Mouse (Mus musculus): Measurements from ENCODE around the gene Smg6. TPM values are rescaled to one million over a fixed set of nuclear protein-coding genes. Genes with fewer than 3 reads are reported as not detected.

Smg6 gene
- polyA plus RNA-seq, 1 experiment from 2014 or later, result 11.9 TPM

DNA sequence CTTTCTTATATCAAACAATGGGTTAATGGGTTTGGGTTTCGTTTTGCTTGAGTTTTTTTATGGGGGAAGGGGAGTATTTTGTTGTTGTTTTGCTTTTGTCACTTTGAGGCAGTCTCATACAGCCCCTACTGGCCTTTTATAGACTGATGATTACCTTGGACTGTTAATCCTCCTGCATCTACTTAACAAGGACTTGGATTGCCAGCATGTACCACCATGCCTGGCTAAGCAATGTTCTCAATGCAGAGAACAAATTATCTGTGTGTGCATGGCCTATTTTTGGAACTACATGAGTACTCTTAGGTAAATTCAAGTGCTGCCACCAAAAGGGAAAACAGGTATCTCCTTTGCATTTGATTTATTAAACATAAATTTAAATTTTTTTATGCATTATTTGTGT, 157.4 kb downstream of the Smg6 start:
- Histone ChIP-seq H3K27ac (no peak overlapping the region), H3K4me2 (ENCODE audit: low read length) (no peak overlapping the region), H3K4me3 (replicated peaks; ENCODE audit: low read depth, low read length) (no peak overlapping the region), H3K9ac (ENCODE audit: low read depth, low read length) (no peak overlapping the region), H3K4me1 (replicated peaks; ENCODE audit: insufficient read depth, low read length) (no peaks in the 10 kb centered on the region), H3K9me3 (replicated peaks; ENCODE audit: low read length) (no peaks in the 10 kb centered on the region), H3K36me3 (ENCODE audit: insufficient read depth, low read length) (0 out of 2 replicates have a peak, but pooled peaks cover 4% of the 10 kb centered on the region), H3K27me3 (ENCODE audit: insufficient read depth, low read length) (no peaks in the 10 kb centered on the region)
- WGBS, result 44% methylated on average over 1 of the region's 1 CpGs
- TF ChIP-seq CTCF (IDR thresholded peaks at IDR 0.05; ENCODE audit: low read depth), result no peak
- ATAC-seq (replicated peaks; ENCODE audit: low FRiP score, low read depth) (no peak), DNase-seq (ENCODE audit: low spot score) (no peak)

DNA sequence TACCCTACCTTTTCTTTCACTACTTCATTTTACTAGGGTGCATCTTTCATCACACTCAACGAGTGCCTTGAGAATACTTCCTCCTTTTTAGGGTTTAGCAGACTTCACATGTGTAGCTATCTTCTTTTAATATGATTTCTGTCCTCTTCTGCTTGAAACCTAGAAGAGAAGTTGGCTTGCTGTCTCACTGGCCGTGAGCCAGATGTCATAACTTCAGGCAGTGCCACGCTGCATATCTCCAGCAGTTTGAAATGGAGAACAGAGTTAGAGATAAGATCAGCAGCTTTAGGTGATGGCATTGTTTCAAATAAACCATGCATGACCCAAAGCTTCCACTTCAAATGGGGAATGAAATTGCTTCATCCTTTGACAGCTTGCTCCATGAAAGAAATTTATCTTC, 166.5 kb downstream of the Smg6 start:
- no peak for ATAC-seq (replicated peaks; ENCODE audit: low FRiP score, low read depth)
- Histone ChIP-seq H3K4me2 (ENCODE audit: low read length) (no peak overlapping the region), H3K9me3 (replicated peaks; ENCODE audit: low read length) (no peaks in the 10 kb centered on the region), H3K9ac (ENCODE audit: low read depth, low read length) (no peak overlapping the region), H3K4me1 (replicated peaks; ENCODE audit: insufficient read depth, low read length) (0 out of 2 replicates have a peak, but pooled peaks cover 4% of the 10 kb centered on the region), H3K27me3 (ENCODE audit: insufficient read depth, low read length) (no peaks in the 10 kb centered on the region), H3K27ac (no peak overlapping the region), H3K4me3 (replicated peaks; ENCODE audit: low read depth, low read length) (no peak overlapping the region), H3K36me3 (ENCODE audit: insufficient read depth, low read length) (no peaks in the 10 kb centered on the region)
- no peak for TF ChIP-seq CTCF (IDR thresholded peaks at IDR 0.05; ENCODE audit: low read depth)
- no peak for DNase-seq (ENCODE audit: low spot score)
- 37% methylated on average over 3 of the region's 3 CpGs for WGBS

DNA sequence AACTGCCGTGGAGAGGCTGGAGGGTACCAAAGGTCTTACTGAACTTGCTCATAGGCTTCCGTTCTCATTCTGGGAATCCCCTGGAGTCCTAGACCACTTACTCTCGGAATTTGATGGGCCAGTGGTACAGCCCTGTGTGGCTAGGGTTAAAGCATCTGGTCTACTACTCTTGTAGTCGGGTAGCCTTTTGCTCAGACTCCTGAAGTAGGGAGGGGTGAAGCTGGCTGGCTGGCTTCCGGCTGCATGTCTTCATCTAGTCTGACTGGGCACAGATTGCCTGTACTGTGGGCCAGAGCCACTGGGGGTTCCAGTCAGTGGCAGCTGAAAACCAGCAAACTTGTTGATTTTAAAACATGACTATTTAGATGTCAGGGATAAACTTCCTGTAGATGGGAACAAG, 167.0 kb downstream of the Smg6 start:
- no peak overlapping the region for H3K4me2 ChIP-seq (ENCODE audit: low read length)
- no peaks in the 10 kb centered on the region for H3K27me3 ChIP-seq (ENCODE audit: insufficient read depth, low read length)
- no peak overlapping the region for H3K4me3 ChIP-seq (replicated peaks; ENCODE audit: low read depth, low read length)
- 49% methylated on average over 5 of the region's 5 CpGs for WGBS
- no peak overlapping the region for H3K9ac ChIP-seq (ENCODE audit: low read depth, low read length)
- no peaks in the 10 kb centered on the region for H3K36me3 ChIP-seq (ENCODE audit: insufficient read depth, low read length)
- no peak for ATAC-seq (replicated peaks; ENCODE audit: low FRiP score, low read depth)
- no peak for TF ChIP-seq CTCF (IDR thresholded peaks at IDR 0.05; ENCODE audit: low read depth)
- peak overlapping the region; percentile 38; the same call in 1 of the 2 replicates for H3K27ac ChIP-seq
- 0 out of 2 replicates have a peak, but pooled peaks cover 4% of the 10 kb centered on the region for H3K4me1 ChIP-seq (replicated peaks; ENCODE audit: insufficient read depth, low read length)
- DNase-seq (ENCODE audit: low spot score), result peak; percentile 62
- H3K9me3 ChIP-seq (replicated peaks; ENCODE audit: low read length), result no peaks in the 10 kb centered on the region

DNA sequence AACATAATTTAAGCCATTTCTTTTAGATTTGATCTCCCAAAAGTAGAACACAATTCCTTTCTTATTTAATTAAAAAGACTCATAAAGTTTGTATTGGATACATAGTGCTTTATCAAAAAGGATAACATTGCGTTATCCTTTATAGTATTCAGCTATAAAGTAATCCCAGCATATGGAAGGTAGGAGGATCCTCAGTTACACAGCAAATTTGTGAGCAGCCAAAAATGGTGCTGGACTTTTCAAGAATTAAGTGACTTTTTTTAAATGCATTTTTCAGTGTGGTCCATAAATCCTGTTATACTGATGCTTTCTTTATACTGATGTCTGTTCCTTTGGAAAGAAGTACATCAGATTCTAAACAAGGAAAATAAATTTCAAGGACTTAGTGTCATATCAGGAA, 169.1 kb downstream of the Smg6 start:
- ATAC-seq (replicated peaks; ENCODE audit: low FRiP score, low read depth), result no peak

DNA sequence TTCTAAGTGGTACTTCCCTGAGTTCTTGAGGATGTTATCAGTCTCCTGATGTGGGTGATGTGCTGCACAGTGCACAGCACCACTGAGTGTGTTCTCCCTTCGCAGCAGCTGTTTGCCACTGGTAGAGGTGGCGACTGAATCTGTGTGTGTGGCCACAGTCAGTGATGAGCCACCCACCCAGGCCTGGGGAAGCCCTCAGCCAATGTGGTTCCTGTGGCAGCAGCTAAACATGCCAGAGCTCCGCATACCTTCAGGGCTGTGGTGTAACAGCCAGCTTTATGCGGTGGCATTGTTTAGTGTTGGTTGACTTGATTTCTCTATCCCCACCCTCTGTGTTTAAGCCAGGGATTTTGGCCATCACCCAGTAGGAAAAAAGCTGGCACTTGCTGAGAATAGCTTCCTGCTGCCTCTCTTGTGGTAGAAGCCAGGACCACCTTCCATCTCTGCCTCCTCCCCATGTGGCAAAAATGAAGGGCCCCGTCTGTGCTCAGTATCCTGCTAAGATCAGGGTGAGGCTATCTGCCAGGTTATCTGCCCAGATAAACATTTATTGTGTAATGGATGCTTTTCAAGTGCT, 177.2 kb downstream of the Smg6 start:
- WGBS, result 73% methylated on average over 5 of the region's 5 CpGs
- DNase-seq (ENCODE audit: low spot score), result no peak
- H3K4me2 ChIP-seq (ENCODE audit: low read length), result no peak overlapping the region
- no peaks in the 10 kb centered on the region for H3K9me3 ChIP-seq (replicated peaks; ENCODE audit: low read length)
- no peak overlapping the region for H3K9ac ChIP-seq (ENCODE audit: low read depth, low read length)
- no peaks in the 10 kb centered on the region for H3K27me3 ChIP-seq (ENCODE audit: insufficient read depth, low read length)
- H3K4me1 ChIP-seq (replicated peaks; ENCODE audit: insufficient read depth, low read length), result no peaks in the 10 kb centered on the region
- H3K36me3 ChIP-seq (ENCODE audit: insufficient read depth, low read length), result no peaks in the 10 kb centered on the region
- no peak overlapping the region for H3K4me3 ChIP-seq (replicated peaks; ENCODE audit: low read depth, low read length)
- ATAC-seq (replicated peaks; ENCODE audit: low FRiP score, low read depth), result no peak
- TF ChIP-seq CTCF (IDR thresholded peaks at IDR 0.05; ENCODE audit: low read depth), result no peak
- no peak overlapping the region for H3K27ac ChIP-seq

More for the DNA sequence above, 169.1 kb downstream of the Smg6 start:
- no peak for DNase-seq (ENCODE audit: low spot score)
- no peak overlapping the region for H3K9ac ChIP-seq (ENCODE audit: low read depth, low read length)
- no peaks in the 10 kb centered on the region for H3K27me3 ChIP-seq (ENCODE audit: insufficient read depth, low read length)
- no peak for TF ChIP-seq CTCF (IDR thresholded peaks at IDR 0.05; ENCODE audit: low read depth)
- H3K36me3 ChIP-seq (ENCODE audit: insufficient read depth, low read length), result no peaks in the 10 kb centered on the region
- no peak overlapping the region for H3K4me3 ChIP-seq (replicated peaks; ENCODE audit: low read depth, low read length)
- 92% methylated on average over 1 of the region's 1 CpGs for WGBS
- H3K4me1 ChIP-seq (replicated peaks; ENCODE audit: insufficient read depth, low read length), result 0 out of 2 replicates have a peak, but pooled peaks cover 4% of the 10 kb centered on the region
- no peak overlapping the region for H3K27ac ChIP-seq
- H3K9me3 ChIP-seq (replicated peaks; ENCODE audit: low read length), result no peaks in the 10 kb centered on the region
- no peak overlapping the region for H3K4me2 ChIP-seq (ENCODE audit: low read length)

DNA sequence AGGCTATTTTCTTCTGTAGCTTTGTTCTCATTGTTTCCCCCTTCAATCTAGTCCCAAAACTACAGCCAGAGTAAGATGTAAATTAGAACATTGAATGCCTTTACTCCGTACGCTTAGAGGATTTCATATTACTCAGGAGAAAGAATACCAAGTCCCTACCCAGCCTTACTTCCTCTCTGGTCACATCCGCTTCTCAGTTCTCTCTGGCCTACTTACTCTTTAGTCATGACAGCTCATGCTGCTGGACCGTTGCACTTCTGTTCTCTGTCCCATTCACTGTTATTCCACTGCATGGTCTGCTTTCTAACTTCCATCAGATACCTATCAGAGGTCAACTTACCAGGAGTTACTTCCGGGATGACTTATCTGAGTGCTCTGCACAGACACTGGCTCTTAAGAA, 181.0 kb downstream of the Smg6 start:
- Histone ChIP-seq H3K4me3 (replicated peaks; ENCODE audit: low read depth, low read length) (no peak overlapping the region), H3K36me3 (ENCODE audit: insufficient read depth, low read length) (no peaks in the 10 kb centered on the region), H3K4me1 (replicated peaks; ENCODE audit: insufficient read depth, low read length) (0 out of 2 replicates have a peak, but pooled peaks cover 6% of the 10 kb centered on the region), H3K27ac (no peak overlapping the region), H3K9ac (ENCODE audit: low read depth, low read length) (no peak overlapping the region), H3K9me3 (replicated peaks; ENCODE audit: low read length) (no peaks in the 10 kb centered on the region), H3K27me3 (ENCODE audit: insufficient read depth, low read length) (no peaks in the 10 kb centered on the region), H3K4me2 (ENCODE audit: low read length) (no peak overlapping the region)
- DNase-seq (ENCODE audit: low spot score) (peak; percentile 24), ATAC-seq (replicated peaks; ENCODE audit: low FRiP score, low read depth) (no peak)
- WGBS, result 83% methylated on average over 5 of the region's 5 CpGs
- no peak for TF ChIP-seq CTCF (IDR thresholded peaks at IDR 0.05; ENCODE audit: low read depth)

DNA sequence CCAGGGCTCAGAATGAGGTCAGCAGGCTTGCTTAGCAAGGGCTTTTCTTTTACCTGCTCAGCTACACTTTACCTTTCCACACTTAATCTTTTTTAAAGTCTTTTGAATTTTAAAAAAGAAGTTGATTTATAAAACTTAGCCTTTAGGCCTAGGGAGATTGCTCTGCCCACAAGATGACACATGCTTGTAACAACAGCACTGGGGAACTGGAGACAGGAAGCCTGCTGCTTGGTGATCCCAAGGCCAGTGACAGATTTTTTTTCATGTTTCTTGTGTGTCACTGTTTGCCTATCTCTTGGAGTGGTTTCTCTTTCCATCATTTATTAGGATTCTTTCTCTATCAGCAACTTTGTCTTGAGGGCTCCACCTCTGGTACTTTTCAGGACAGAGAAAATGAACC, 183.3 kb downstream of the Smg6 start:
- DNase-seq (ENCODE audit: low spot score) (no peak), ATAC-seq (replicated peaks; ENCODE audit: low FRiP score, low read depth) (no peak)
- Histone ChIP-seq H3K4me2 (ENCODE audit: low read length) (no peak overlapping the region), H3K27ac (no peak overlapping the region), H3K9me3 (replicated peaks; ENCODE audit: low read length) (no peaks in the 10 kb centered on the region), H3K4me3 (replicated peaks; ENCODE audit: low read depth, low read length) (no peak overlapping the region), H3K36me3 (ENCODE audit: insufficient read depth, low read length) (no peaks in the 10 kb centered on the region), H3K9ac (ENCODE audit: low read depth, low read length) (no peak overlapping the region), H3K4me1 (replicated peaks; ENCODE audit: insufficient read depth, low read length) (0 out of 2 replicates have a peak, but pooled peaks cover 6% of the 10 kb centered on the region), H3K27me3 (ENCODE audit: insufficient read depth, low read length) (no peaks in the 10 kb centered on the region)
- TF ChIP-seq CTCF (IDR thresholded peaks at IDR 0.05; ENCODE audit: low read depth), result no peak
